Mouse (Mus musculus): ENCODE results near the gene Prkd1.

DNA sequence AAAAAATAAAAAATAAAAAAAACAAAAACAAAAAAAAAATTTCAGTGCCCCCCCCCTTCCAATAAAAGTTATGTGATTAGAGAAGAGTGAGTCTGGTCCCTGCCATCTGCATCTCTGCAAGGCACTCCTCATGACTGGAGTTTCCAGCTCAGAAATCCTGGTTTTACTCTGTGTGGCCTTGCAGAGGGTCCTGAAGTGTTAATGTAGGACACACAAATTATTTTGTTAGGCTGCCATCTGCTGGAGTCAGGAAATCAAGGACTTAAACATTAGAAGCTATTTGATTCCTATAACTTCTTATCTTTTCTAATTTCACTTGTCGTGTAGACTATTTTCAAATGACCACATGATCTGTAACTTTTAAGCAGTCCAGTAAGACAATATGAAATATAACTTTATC lies 347.6 kb downstream of the Prkd1 start:
- TF ChIP-seq CTCF (IDR thresholded peaks at IDR 0.05; ENCODE audit: control insufficient read depth, insufficient read depth, insufficient replicate concordance, low read depth, low read length) (no peak), POLR2A (IDR thresholded peaks at IDR 0.05; ENCODE audit: control insufficient read depth, low read depth, low read length) (no peak)
